Mouse (Mus musculus) heart, adult 2 months (tissue): ENCODE data around the gene Upk3bl.

Experiments used
- CTCF ChIP-seq: fragments of 200-600 bp; IDR thresholded peaks from 2 replicates; pipeline ENCODE4 v1.8.1; 2022; ENCODE audit warnings: antibody characterized with exemption, mild to moderate bottlenecking, moderate library complexity
- EP300 ChIP-seq: fragments of 200-500 bp; IDR thresholded peaks from 2 replicates; pipeline ENCODE4 v1.6.1; 2011; ENCODE audit warnings: low read depth, low read length, control low read depth; ENCODE audit not compliant: insufficient read depth

DNA sequence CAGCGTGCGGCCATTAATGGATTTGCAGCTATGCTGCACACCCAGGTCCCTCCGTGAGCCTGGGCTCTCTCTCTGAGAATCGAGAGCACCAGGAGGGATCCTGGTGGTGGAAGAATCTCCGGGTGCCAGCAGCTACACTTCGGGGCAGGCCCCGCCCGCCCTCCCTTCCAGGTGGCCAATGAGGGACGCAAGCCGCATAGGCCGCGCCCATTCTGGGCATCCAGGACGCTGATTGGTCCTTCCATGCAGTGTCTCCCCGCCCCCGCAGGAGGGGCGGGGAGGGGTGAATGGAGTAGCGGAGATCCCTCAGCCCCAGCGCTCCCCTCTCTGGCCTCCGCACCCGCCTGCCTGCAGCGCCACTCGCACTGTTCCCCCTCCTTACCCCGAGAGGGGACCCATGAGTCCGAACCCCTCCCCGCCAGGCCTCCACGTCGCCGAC, 29.4 kb downstream of the Upk3bl start, which contains the start of gene Rasa4:
- TF ChIP-seq CTCF (peak; percentile 47), EP300 (no peak)
